In genomic region chr11:20331690-20332537, GRCm38 (mm10) we compare ENCODE assay signal across 8 mouse cellular contexts. TPM values are rescaled to one million over a fixed set of nuclear protein-coding genes. Genes with fewer than 3 reads are reported as not detected.
A peak's percentile ranks its signal among the peaks of the same experiment; 100 is the strongest.
DNase-seq lines count a peak whose midpoint lies in the region; ATAC-seq and TF ChIP-seq lines count a peak whose summit lies in the region.

No protein-coding gene starts in this region.

- peaks cover 19% of the 10 kb centered on the region for H3K4me1 ChIP-seq in bone marrow macrophage, adult 2 months (ENCODE audit: control insufficient read depth, insufficient read depth, low read length)
- H3K4me1 ChIP-seq in forebrain, embryonic 11.5 days (replicated peaks; ENCODE audit: control insufficient read depth, insufficient read depth, low read length), result no peaks in the 10 kb centered on the region
- 0 out of 2 replicates have a peak, but pooled peaks cover 3% of the 10 kb centered on the region for H3K4me1 ChIP-seq in heart, postnatal 0 days (ENCODE audit: control insufficient read depth, insufficient read depth)
- H3K4me1 ChIP-seq in lung, embryonic 15.5 days, result peaks cover 23% of the 10 kb centered on the region

- TF ChIP-seq EP300 in heart, postnatal 0 days (IDR thresholded peaks at IDR 0.05; ENCODE audit: low read depth), result no peak

- no peak for TF ChIP-seq CTCF in bone marrow macrophage, adult 2 months (IDR thresholded peaks at IDR 0.05; ENCODE audit: low read depth, low read length)
- TF ChIP-seq CTCF in heart, postnatal 0 days (IDR thresholded peaks at IDR 0.05; ENCODE audit: low read depth), result no peak

- peak; percentile 58 for DNase-seq in Muller cell, postnatal 12 days (ENCODE audit: inconsistent ontology term)
- peak; percentile 76 for DNase-seq in forebrain, embryonic 11.5 days (ENCODE audit: low spot score)
- peak; percentile 18 for DNase-seq in heart, postnatal 0 days (ENCODE audit: low spot score)
- peak; percentile 45 for DNase-seq in layer of hippocampus, adult 9-11 months
- DNase-seq in ovary, postnatal 36 days (ENCODE audit: low spot score), result peak; percentile 45
- no peak for DNase-seq in yolk sac, embryonic 10.5 days (ENCODE audit: low spot score)

- no peaks in the 10 kb centered on the region for H3K9me3 ChIP-seq in forebrain, embryonic 11.5 days (ENCODE audit: control insufficient read depth, low read length)
- H3K9me3 ChIP-seq in heart, postnatal 0 days (replicated peaks; ENCODE audit: control insufficient read depth, low read length), result no peaks in the 10 kb centered on the region
- H3K9me3 ChIP-seq in lung, embryonic 15.5 days, result no peaks in the 10 kb centered on the region

- WGBS in forebrain, embryonic 11.5 days, result under 1% methylated on average over 61 of the region's 61 CpGs
- 4% methylated on average over 61 of the region's 61 CpGs for WGBS in heart, postnatal 0 days
- WGBS in lung, embryonic 15.5 days, result under 1% methylated on average over 61 of the region's 61 CpGs

- no peak overlapping the region for H3K27ac ChIP-seq in bone marrow macrophage, adult 2 months (ENCODE audit: insufficient read depth, low read depth, low read length)
- H3K27ac ChIP-seq in forebrain, embryonic 11.5 days (ENCODE audit: low read depth, low read length), result peak overlapping the region; percentile 79
- peak overlapping the region; percentile 69 for H3K27ac ChIP-seq in heart, postnatal 0 days (ENCODE audit: low read depth)
- H3K27ac ChIP-seq in lung, embryonic 15.5 days, result peak overlapping the region; percentile 89

- peak; percentile 26 for ATAC-seq in forebrain, embryonic 11.5 days (replicated peaks; ENCODE audit: low FRiP score)
- no peak for ATAC-seq in heart, postnatal 0 days (ENCODE audit: insufficient read depth, low read depth)
- ATAC-seq in lung, embryonic 15.5 days (ENCODE audit: borderline replicate concordance, extremely low read depth, low FRiP score, low TSS enrichment), result peak; percentile 4; the same call in 1 of the 2 replicates

- peak overlapping the region; percentile 90 for H3K4me2 ChIP-seq in forebrain, embryonic 11.5 days (ENCODE audit: low read depth, low read length, severe bottlenecking)
- peak overlapping the region; percentile 92 for H3K4me2 ChIP-seq in heart, postnatal 0 days (ENCODE audit: low read depth, low read length)
- H3K4me2 ChIP-seq in lung, embryonic 15.5 days, result peak overlapping the region; percentile 92

- H3K4me3 ChIP-seq in bone marrow macrophage, adult 2 months (ENCODE audit: insufficient read depth, low read length), result peak overlapping the region; percentile 69
- peak overlapping the region; percentile 68 for H3K4me3 ChIP-seq in forebrain, embryonic 11.5 days (ENCODE audit: low read depth, low read length)
- H3K4me3 ChIP-seq in heart, postnatal 0 days (ENCODE audit: low read depth, low read length), result peak overlapping the region; percentile 60
- H3K4me3 ChIP-seq in lung, embryonic 15.5 days, result peak overlapping the region; percentile 60

- TF ChIP-seq POLR2A in bone marrow macrophage, adult 2 months (IDR thresholded peaks at IDR 0.05; ENCODE audit: borderline replicate concordance, low read depth, low read length), result no peak

- peak overlapping the region; percentile 81 for H3K9ac ChIP-seq in forebrain, embryonic 11.5 days (ENCODE audit: low read length)
- H3K9ac ChIP-seq in heart, postnatal 0 days (replicated peaks; ENCODE audit: low read depth, low read length), result peak overlapping the region; percentile 52
- H3K9ac ChIP-seq in lung, embryonic 15.5 days, result peak overlapping the region; percentile 61

- no peaks in the 10 kb centered on the region for H3K27me3 ChIP-seq in forebrain, embryonic 11.5 days (ENCODE audit: control insufficient read depth, insufficient read depth, low read length)
- H3K27me3 ChIP-seq in heart, postnatal 0 days (ENCODE audit: control insufficient read depth, insufficient read depth, low read length), result 0 out of 2 replicates have a peak, but pooled peaks cover 3% of the 10 kb centered on the region
- H3K27me3 ChIP-seq in lung, embryonic 15.5 days, result no peaks in the 10 kb centered on the region

- H3K36me3 ChIP-seq in forebrain, embryonic 11.5 days (ENCODE audit: control insufficient read depth, insufficient read depth, low read length), result no peaks in the 10 kb centered on the region
- H3K36me3 ChIP-seq in heart, postnatal 0 days (replicated peaks; ENCODE audit: control insufficient read depth, insufficient read depth, low read length), result no peaks in the 10 kb centered on the region
- no peaks in the 10 kb centered on the region for H3K36me3 ChIP-seq in lung, embryonic 15.5 days

RNA-seq across cellular contexts. Expression of gene Slc1a4, which starts 0.6 kb away (rescaled TPM):
- polyA plus RNA-seq in bone marrow macrophage, adult 2 months (2012; ENCODE audit: insufficient read depth, insufficient read length, missing spikeins), result 0.51 and 0.61 TPM in 2 replicates
- 27.3 and 28.3 TPM in 2 replicates for polyA plus RNA-seq in forebrain, embryonic 11.5 days (2014; fragmentation: Nextera tagmentation; extraction: Ambion mirVana)
- 6.4 and 11.0 TPM in 2 replicates for total RNA-seq in heart, postnatal 0 days (2014; rRNA removed; ENCODE audit: low replicate concordance)
- 2.4 and 2.7 TPM in 2 replicates for polyA plus RNA-seq in heart, postnatal 0 days (2015; fragmentation: Nextera tagmentation; extraction: Ambion mirVana)
- 18.6 and 19.7 TPM in 2 replicates for polyA plus RNA-seq in lung, embryonic 15.5 days (2015; fragmentation: Nextera tagmentation; extraction: Ambion mirVana)
